9 mouse cellular contexts compared by ENCODE assay signal in genomic region chr5:115430187-115430960, GRCm38 (mm10). TPM values are rescaled to one million over a fixed set of nuclear protein-coding genes. Genes with fewer than 3 reads are reported as not detected.
DNase-seq lines count a peak whose midpoint lies in the region; ATAC-seq and TF ChIP-seq lines count a peak whose summit lies in the region.
"Had no signal": no experiment of that assay in that cellular context is flagged by ENCODE, and none has a peak within 500 bp of the region (broad histone marks: within the 10 kb centered on the region; RNA-seq: fewer than 3 reads in every experiment).

No protein-coding gene starts in this region.

- intact Hi-C loops in gastrocnemius, adult 2 months (cut with DNase I) = no loop called here

- H3K4me3 ChIP-seq in gastrocnemius, adult 2 months = peak overlapping the region; percentile 77
- peak overlapping the region; percentile 72 to 99 for H3K4me3 ChIP-seq in ES-E14 (ENCODE audit: insufficient read depth in 1 of 2, low read depth in 1 of 2, low read length in 2 of 2, poor library complexity in 1 of 2, severe bottlenecking in 1 of 2)
- peak overlapping the region; percentile 99 for H3K4me3 ChIP-seq in forebrain, embryonic 15.5 days
- peak overlapping the region; percentile 61 for H3K4me3 ChIP-seq in liver, embryonic 13.5 days (replicated peaks)

- under 1% methylated on average over 58 of the region's 73 CpGs for WGBS in forebrain, embryonic 15.5 days
- 1% methylated on average over 56 of the region's 73 CpGs for WGBS in liver, embryonic 13.5 days (ENCODE audit: insufficient replicate concordance)

- H3K4me2 ChIP-seq in forebrain, embryonic 15.5 days (replicated peaks) = peak overlapping the region; percentile 92
- peak overlapping the region; percentile 64 for H3K4me2 ChIP-seq in liver, embryonic 13.5 days

- no peak for TF ChIP-seq CTCF in gastrocnemius, adult 2 months (IDR thresholded peaks at IDR 0.05)

- in situ Hi-C loops in ES-E14 (cut with MboI; ENCODE audit: low sequenced_read_pairs in 2 of 2, unreplicated experiment in 2 of 2) = no loop called here

- H3K9me3 ChIP-seq in ES-E14 (ENCODE audit: control insufficient read depth, insufficient read depth, low read depth, low read length) = no peaks in the 10 kb centered on the region
- no peaks in the 10 kb centered on the region for H3K9me3 ChIP-seq in forebrain, embryonic 15.5 days
- H3K9me3 ChIP-seq in liver, embryonic 13.5 days (replicated peaks) = no peaks in the 10 kb centered on the region

- peak overlapping the region; percentile 89 for H3K9ac ChIP-seq in ES-E14 (ENCODE audit: insufficient read depth, low read depth, low read length, poor library complexity, severe bottlenecking)
- peak overlapping the region; percentile 100 for H3K9ac ChIP-seq in forebrain, embryonic 15.5 days (replicated peaks)
- peak overlapping the region; percentile 41 for H3K9ac ChIP-seq in liver, embryonic 13.5 days

- peaks cover 7 to 21% of the 10 kb centered on the region in 2 experiments for H3K4me1 ChIP-seq in ES-E14 (ENCODE audit: control insufficient read depth in 2 of 2, insufficient read depth in 2 of 2, low read length in 2 of 2, poor library complexity in 1 of 2)
- H3K4me1 ChIP-seq in forebrain, embryonic 15.5 days = peaks cover 57% of the 10 kb centered on the region
- no peaks in the 10 kb centered on the region for H3K4me1 ChIP-seq in liver, embryonic 13.5 days (replicated peaks)

- no peaks in the 10 kb centered on the region for H3K27me3 ChIP-seq in forebrain, embryonic 15.5 days
- peaks cover 97% of the 10 kb centered on the region for H3K27me3 ChIP-seq in liver, embryonic 13.5 days

- no peaks in the 10 kb centered on the region; the same call in 1 of the 2 replicates for H3K36me3 ChIP-seq in ES-E14 (ENCODE audit: control insufficient read depth, insufficient read depth, low read length, poor library complexity, severe bottlenecking)
- H3K36me3 ChIP-seq in forebrain, embryonic 15.5 days = no peaks in the 10 kb centered on the region
- no peaks in the 10 kb centered on the region for H3K36me3 ChIP-seq in liver, embryonic 13.5 days

- no peak overlapping the region for H3K27ac ChIP-seq in gastrocnemius, adult 2 months
- H3K27ac ChIP-seq in ES-E14 (ENCODE audit: insufficient read depth, low read depth, low read length, poor library complexity, severe bottlenecking) = no peak overlapping the region
- H3K27ac ChIP-seq in forebrain, embryonic 15.5 days (replicated peaks) = peak overlapping the region; percentile 100
- H3K27ac ChIP-seq in liver, embryonic 13.5 days = no peak overlapping the region

- no peak for ATAC-seq in forebrain, embryonic 15.5 days (replicated peaks)
- ATAC-seq in liver, embryonic 13.5 days (ENCODE audit: low read depth) = peak; percentile 20; the same call in 1 of the 2 replicates

- no peak for DNase-seq in gastrocnemius, adult 2 months
- no peak for DNase-seq in gastrocnemius, adult 18-20 months (ENCODE audit: low spot score)
- no peak for DNase-seq in ES-E14 (ENCODE audit: low read depth, low spot score)
- no peak for DNase-seq in liver, embryonic 13.5 days
- no peak for DNase-seq in urinary bladder, postnatal 14 days (ENCODE audit: low spot score)
- DNase-seq in frontal cortex, postnatal 25 days (ENCODE audit: low spot score in 2 of 2) = no peak
- no peak for DNase-seq in frontal cortex, postnatal 10 days (ENCODE audit: low spot score in 2 of 2)

TF ChIP-seq in ES-E14, 5 proteins besides CTCF, POLR2A, EP300 and RAD21:
- TF ChIP-seq HCFC1 (IDR thresholded peaks at IDR 0.05; ENCODE audit: borderline replicate concordance, insufficient read depth, low read length) (no peak), ZNF384 (IDR thresholded peaks at IDR 0.05; ENCODE audit: low read depth, low read length) (no peak), CHD2 (IDR thresholded peaks at IDR 0.05; ENCODE audit: low read depth, low read length) (no peak), ZC3H11A (IDR thresholded peaks at IDR 0.05; ENCODE audit: borderline replicate concordance, low read depth, low read length) (no peak), MAFK (IDR thresholded peaks at IDR 0.05; ENCODE audit: insufficient read depth, low read depth, low read length) (no peak)

RNA-seq across cellular contexts. Expression of gene Msi1, which starts 1.0 kb away (rescaled TPM):
- under 1 TPM in 1 of 2 experiments, not detected in 1; 0.61 TPM for total RNA-seq in gastrocnemius, adult 2 months (2021)
- under 1 TPM in 1 of 2 experiments, not detected in 1; 0.57 TPM for total RNA-seq in gastrocnemius, adult 18-20 months (2021)
- total RNA-seq in ES-E14 (2012; rRNA removed) = 5.6 and 9.0 TPM in 2 replicates
- 70.0 and 75.8 TPM in 2 replicates for polyA plus RNA-seq in forebrain, embryonic 15.5 days (2015; fragmentation: Nextera tagmentation; extraction: Ambion mirVana)
- polyA plus RNA-seq in liver, embryonic 13.5 days (2015; fragmentation: Nextera tagmentation; extraction: Ambion mirVana) = 0.83 and 1.4 TPM in 2 replicates

RNA-seq across cellular contexts. Expression of gene Pla2g1b, which starts 35.7 kb away (rescaled TPM):
- not detected for total RNA-seq in gastrocnemius, adult 2 months (2021)
- total RNA-seq in gastrocnemius, adult 18-20 months (2021) = not detected
- 31.1 and 36.6 TPM in 2 replicates for total RNA-seq in ES-E14 (2012; rRNA removed)
- not detected in 2 replicates for polyA plus RNA-seq in forebrain, embryonic 15.5 days (2015; fragmentation: Nextera tagmentation; extraction: Ambion mirVana)
- polyA plus RNA-seq in liver, embryonic 13.5 days (2015; fragmentation: Nextera tagmentation; extraction: Ambion mirVana) = 0.35 TPM in 1 of 2 replicates, not detected in the other
- total RNA-seq: heart, postnatal 10 days had no signal

RNA-seq across cellular contexts. Expression of gene Sirt4, which starts 54.2 kb away (rescaled TPM):
- 10 to 100 TPM; 10.9 to 17.3 TPM for total RNA-seq in gastrocnemius, adult 2 months (2021)
- total RNA-seq in gastrocnemius, adult 18-20 months (2021) = 10 to 100 TPM; 14.8 to 16.5 TPM
- 15.3 and 25.7 TPM in 2 replicates for total RNA-seq in ES-E14 (2012; rRNA removed)
- polyA plus RNA-seq in forebrain, embryonic 15.5 days (2015; fragmentation: Nextera tagmentation; extraction: Ambion mirVana) = 34.0 and 34.2 TPM in 2 replicates
- polyA plus RNA-seq in liver, embryonic 13.5 days (2015; fragmentation: Nextera tagmentation; extraction: Ambion mirVana) = 5.6 and 6.1 TPM in 2 replicates

Comparison
In these comparisons a context has a peak if more than half of its experiments do, and no peak if none do; other contexts are left out.
1. H3K9ac ChIP-seq: peak in every context shown above with its lines; median percentile 100 in forebrain, embryonic 15.5 days; 89 in ES-E14; 41 in liver, embryonic 13.5 days.
2. RNA of gene Pla2g1b, which starts 35.7 kb away (total RNA-seq): 31.1 to 36.6 TPM in ES-E14; not detected in gastrocnemius, adult 2 months and not detected in gastrocnemius, adult 18-20 months; every median in the first group is over 10 times any median in the second.
3. Peak in every context shown above with its lines, with median percentiles within 50 percentile points of each other: H3K4me3 ChIP-seq.